Comparison of ENCODE assay signal across 20 mouse cellular contexts in the genomic region with DNA sequence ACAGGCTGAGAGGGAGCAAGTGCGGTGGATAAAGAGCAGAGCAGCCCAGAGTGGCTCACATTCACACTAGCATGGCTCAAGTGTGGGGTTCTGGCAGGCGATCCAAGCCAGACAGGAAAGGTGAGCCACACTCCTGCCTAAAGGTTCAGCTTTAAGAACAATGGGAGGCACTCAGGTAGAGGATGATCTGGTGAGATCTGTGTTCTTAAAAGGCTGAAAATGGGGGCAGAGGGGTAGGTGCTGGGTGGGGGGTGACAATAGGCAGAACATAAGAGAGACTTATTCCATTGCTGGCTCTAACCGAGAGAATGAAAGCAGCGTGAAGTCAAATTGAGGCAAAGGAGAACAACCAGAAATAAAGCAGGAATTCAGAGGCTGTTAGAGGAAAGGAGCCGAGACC. TPM values are rescaled to one million over a fixed set of nuclear protein-coding genes. Genes with fewer than 3 reads are reported as not detected.
"Had no signal": no experiment of that assay in that cellular context is flagged by ENCODE, and none has a peak within 500 bp of the region (broad histone marks: within the 10 kb centered on the region; RNA-seq: fewer than 3 reads in every experiment).

No protein-coding gene starts in this region.

- H3K9me3 ChIP-seq: limb, embryonic 15.5 days; liver, embryonic 12.5 days; midbrain, embryonic 13.5 days; neural tube, embryonic 15.5 days had no signal

- H3K36me3 ChIP-seq: limb, embryonic 15.5 days; liver, embryonic 12.5 days; midbrain, embryonic 13.5 days; neural tube, embryonic 15.5 days had no signal

- DNase-seq: kidney, adult 9 months; kidney, postnatal 36 days; layer of hippocampus, adult 9-11 months; layer of hippocampus, postnatal 36 days; lung, postnatal 14 days; right cerebral cortex, adult 18-20 months; right cerebral cortex, postnatal 25 days; thymus, adult 18-20 months; thymus, postnatal 14 days had no signal

- H3K27me3 ChIP-seq: limb, embryonic 15.5 days; liver, embryonic 12.5 days; midbrain, embryonic 13.5 days; neural tube, embryonic 15.5 days had no signal

- H3K4me3 ChIP-seq: limb, embryonic 15.5 days; liver, embryonic 12.5 days; midbrain, embryonic 13.5 days; myocyte; neural tube, embryonic 15.5 days had no signal

- H3K27ac ChIP-seq: kidney, postnatal 0 days; limb, embryonic 15.5 days; liver, embryonic 12.5 days; midbrain, embryonic 13.5 days; neural tube, embryonic 15.5 days had no signal

- H3K4me1 ChIP-seq: limb, embryonic 15.5 days; midbrain, embryonic 13.5 days; neural tube, embryonic 15.5 days had no signal

- H3K4me2 ChIP-seq: limb, embryonic 15.5 days; liver, embryonic 12.5 days; midbrain, embryonic 13.5 days; neural tube, embryonic 15.5 days had no signal

- H3K9ac ChIP-seq: limb, embryonic 15.5 days; liver, embryonic 12.5 days; midbrain, embryonic 13.5 days; neural tube, embryonic 15.5 days had no signal

- ATAC-seq: liver, embryonic 12.5 days; midbrain, embryonic 13.5 days had no signal

RNA-seq across cellular contexts. Expression of a gene that starts 7.3 kb away (rescaled TPM):
- total RNA-seq: layer of hippocampus, adult 18-20 months; layer of hippocampus, postnatal 36 days; left cerebral cortex, postnatal 25 days; megakaryocyte-erythroid progenitor cell, adult 5-6 weeks had no signal
- polyA plus RNA-seq: kidney, postnatal 0 days; limb, embryonic 11.5 days; liver, embryonic 12.5 days; midbrain, embryonic 13.5 days; small intestine, adult 2 months had no signal
